In genomic region chr1:42756497-42756896, GRCm38 (mm10) we compare ENCODE assay signal across 16 mouse cellular contexts.
"Had no signal": no experiment of that assay in that cellular context is flagged by ENCODE, and none has a peak within 500 bp of the region (broad histone marks: within the 10 kb centered on the region; RNA-seq: fewer than 3 reads in every experiment).

No protein-coding gene starts in this region.

- H3K4me1 ChIP-seq: midbrain, embryonic 10.5 days; midbrain, embryonic 12.5 days; neural tube, embryonic 13.5 days; neural tube, embryonic 15.5 days; stomach, embryonic 15.5 days had no signal

- H3K4me3 ChIP-seq: midbrain, embryonic 10.5 days; midbrain, embryonic 12.5 days; myocyte; neural tube, embryonic 13.5 days; neural tube, embryonic 15.5 days; stomach, embryonic 15.5 days had no signal

- H3K27me3 ChIP-seq: midbrain, embryonic 12.5 days; neural tube, embryonic 13.5 days; neural tube, embryonic 15.5 days; stomach, embryonic 15.5 days had no signal

- H3K9ac ChIP-seq: lung, embryonic 14.5 days; midbrain, embryonic 12.5 days; neural tube, embryonic 13.5 days; neural tube, embryonic 15.5 days; stomach, embryonic 15.5 days had no signal

- H3K9me3 ChIP-seq: midbrain, embryonic 10.5 days; midbrain, embryonic 12.5 days; neural tube, embryonic 13.5 days; neural tube, embryonic 15.5 days; stomach, embryonic 15.5 days had no signal

- H3K4me2 ChIP-seq: lung, embryonic 14.5 days; midbrain, embryonic 12.5 days; neural tube, embryonic 13.5 days; neural tube, embryonic 15.5 days; stomach, embryonic 15.5 days had no signal

- ATAC-seq: midbrain, embryonic 16.5 days had no signal

- DNase-seq: lung, adult 18-20 months; lung, embryonic 14.5 days; lung, postnatal 10 days; lung, postnatal 4 days; midbrain, embryonic 14.5 days; right cerebral cortex, postnatal 14 days; thymus, postnatal 25 days; thymus, postnatal 4 days had no signal

- H3K27ac ChIP-seq: midbrain, embryonic 10.5 days; midbrain, embryonic 12.5 days; neural tube, embryonic 13.5 days; neural tube, embryonic 15.5 days; stomach, embryonic 15.5 days; stomach, postnatal 0 days had no signal

- H3K36me3 ChIP-seq: midbrain, embryonic 10.5 days; midbrain, embryonic 12.5 days; neural tube, embryonic 13.5 days; neural tube, embryonic 15.5 days; stomach, embryonic 15.5 days had no signal
